Mouse (Mus musculus) gastrocnemius, postnatal 36 days (tissue): ENCODE measurements around the gene Stim1. TPM values are rescaled to one million over a fixed set of nuclear protein-coding genes. Genes with fewer than 3 reads are reported as not detected.
A peak's percentile ranks its signal among the peaks of the same experiment; 100 is the strongest.
"Not testable (repeated sequence)": the region's sequence is repeated elsewhere in the genome, so short reads cannot be mapped to it uniquely, and the experiment has no call there.

Experiments used
- DNase-seq, 2 experiments: peaks; one replicate each; pipeline ENCODE4 v3.0.0; 2022
- intact Hi-C: fragments of 180-260 bp; cut with DNase I; formaldehyde crosslinking; loops from one replicate; pipeline ENCODE4 v1.15.1; 2025
- total RNA-seq, 2 experiments: library from RNA; stranded (reverse); gene quantifications; 2 replicates each; pipeline ENCODE4 v1.2.3; 2021

Gene Stim1
- total RNA-seq, 2 experiments from 2014 or later = 155 to 167 TPM

- intact Hi-C loops = no loop called here
- no peak for DNase-seq
These were observed 18.8 kb upstream of the Stim1 start for GRCm38 (mm10) chr7:102248691-102249404.

GRCm38 (mm10) chr7:102249531-102249895, 18.1 kb upstream of the Stim1 start:
- DNase-seq = no peak
- intact Hi-C loops = no loop called here

- intact Hi-C loops = loop anchor here (5.0 to 10.0 kb wide), 2 partner anchors 38 to 595 kb away; partner anchors contain the start of genes Nup98 and Pgap2
- DNase-seq = peak; percentile 59 to 78
These were observed 17.5 kb upstream of the Stim1 start for GRCm38 (mm10) chr7:102249896-102250630.

GRCm38 (mm10) chr7:102250631-102251214, 16.9 kb upstream of the Stim1 start:
- DNase-seq = peak; percentile 90 to 92
- intact Hi-C loops = loop anchor here (5.0 to 10.0 kb wide), 2 partner anchors 38 to 596 kb away; partner anchors contain the start of genes Nup98 and Pgap2

GRCm38 (mm10) chr7:102253631-102254030, 14.0 kb upstream of the Stim1 start:
- intact Hi-C loops = loop anchor here (5.0 to 10.0 kb wide), 2 partner anchors 41 to 599 kb away; partner anchors contain the start of genes Nup98 and Pgap2
- no peak for DNase-seq

GRCm38 (mm10) chr7:102255954-102256353, 11.7 kb upstream of the Stim1 start, which contains the start of gene Rhog:
Gene Rhog (minus strand): TSS chr7:102256054.
- DNase-seq = no peak
- intact Hi-C loops = loop anchor here (10.0 kb wide), 1 partner anchor 601 kb away; no protein-coding TSS in a partner anchor

- intact Hi-C loops = loop anchor here (10.0 kb wide), 1 partner anchor 602 kb away; no protein-coding TSS in a partner anchor
- no peak for DNase-seq
These were observed 11.0 kb upstream of the Stim1 start for GRCm38 (mm10) chr7:102256636-102257035.

- intact Hi-C loops = loop anchor here (10.0 kb wide), 1 partner anchor 603 kb away; no protein-coding TSS in a partner anchor
- DNase-seq = peak; percentile 72 to 77
These were observed 9.4 kb upstream of the Stim1 start for GRCm38 (mm10) chr7:102258189-102258588.

- no peak for DNase-seq
- intact Hi-C loops = loop anchor here (10.0 kb wide), 1 partner anchor 604 kb away; no protein-coding TSS in a partner anchor
These were observed 8.9 kb upstream of the Stim1 start for GRCm38 (mm10) chr7:102258753-102259152.

- intact Hi-C loops = loop anchor here (10.0 kb wide), 1 partner anchor 605 kb away; no protein-coding TSS in a partner anchor
These were observed 7.7 kb upstream of the Stim1 start for GRCm38 (mm10) chr7:102259716-102260479.

GRCm38 (mm10) chr7:102260518-102260917, 7.1 kb upstream of the Stim1 start:
- intact Hi-C loops = no loop called here

More at GRCm38 (mm10) chr7:102259716-102260479, 7.7 kb upstream of the Stim1 start:
- DNase-seq = no peak

GRCm38 (mm10) chr7:102263020-102263419, 4.6 kb upstream of the Stim1 start:
- intact Hi-C loops = no loop called here
- no peak for DNase-seq

More at GRCm38 (mm10) chr7:102260518-102260917, 7.1 kb upstream of the Stim1 start:
- no peak for DNase-seq

GRCm38 (mm10) chr7:102266021-102266400, 1.6 kb upstream of the Stim1 start:
- DNase-seq, intact Hi-C loops: not testable (repeated sequence)

GRCm38 (mm10) chr7:102266401-102267042, 1.1 kb upstream of the Stim1 start:
- intact Hi-C loops = loop anchor here (1.0 kb wide), 1 partner anchor 151 kb away; no protein-coding TSS in a partner anchor
- DNase-seq = no peak

GRCm38 (mm10) chr7:102267113-102267579, 460 bp upstream of the Stim1 start:
- intact Hi-C loops = loop anchor here (1.0 kb wide), 1 partner anchor 150 kb away; no protein-coding TSS in a partner anchor
- DNase-seq = peak; percentile 94 to 95

GRCm38 (mm10) chr7:102268395-102268748, 766 bp downstream of the Stim1 start:
- DNase-seq = no peak
- intact Hi-C loops = no loop called here

GRCm38 (mm10) chr7:102272422-102272948, 4.9 kb downstream of the Stim1 start:
- intact Hi-C loops = no loop called here
- DNase-seq = peak; percentile 33 to 63

- intact Hi-C loops = no loop called here
- DNase-seq = no peak
These were observed 13.8 kb downstream of the Stim1 start for GRCm38 (mm10) chr7:102281403-102281802.

- intact Hi-C loops = no loop called here
- no peak for DNase-seq
These were observed 14.7 kb downstream of the Stim1 start for GRCm38 (mm10) chr7:102282261-102282660.
